Mouse (Mus musculus): Measurements from ENCODE around the gene Gm26965. TPM values are rescaled to one million over a fixed set of nuclear protein-coding genes. Genes with fewer than 3 reads are reported as not detected.

The Gm26965 gene
- not detected in 2 replicates for polyA plus RNA-seq (2012; ENCODE audit: insufficient read depth, low replicate concordance)

DNA sequence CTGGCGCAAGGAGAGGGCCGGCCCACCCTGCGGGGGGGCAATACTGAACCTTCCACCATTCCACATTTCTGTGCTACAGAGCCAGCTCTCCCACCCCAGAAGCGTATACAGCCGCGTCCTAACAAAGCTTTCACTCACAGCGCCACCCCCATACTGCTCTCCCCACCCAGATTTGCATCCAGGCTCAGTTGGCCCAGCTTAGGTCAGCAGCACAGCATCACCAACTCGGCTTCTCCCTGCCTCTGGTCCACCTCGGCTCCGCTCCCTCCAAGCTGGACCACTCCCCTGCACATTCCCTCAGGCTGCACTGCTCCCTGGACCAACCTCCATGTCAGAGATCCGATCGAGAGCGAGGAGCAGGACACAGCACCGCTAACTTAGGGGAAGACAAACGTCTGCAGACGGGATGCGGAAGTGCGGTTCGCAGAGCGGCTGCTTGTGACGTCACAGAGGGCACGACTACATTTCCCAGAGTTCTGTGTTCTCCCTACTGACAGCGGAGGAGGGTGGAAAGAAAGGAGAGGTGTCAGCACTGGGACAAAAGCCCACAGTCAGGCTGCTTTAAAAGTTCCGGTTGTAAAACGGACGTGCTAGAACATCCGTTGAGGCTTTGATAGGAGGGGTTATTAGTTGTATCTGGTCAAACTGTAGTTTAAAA is at the start of gene Gm26965, which contains the start of gene Zfp87:
TSS of gene Gm26965 (minus strand) at position 399 of the 658 bp plus-strand sequence.
TSS of gene Zfp87 (minus strand) at position 425 of the 658 bp plus-strand sequence.
- Histone ChIP-seq H3K27me3 (replicated peaks) (no peaks in the 10 kb centered on the region), H3K4me1 (peaks cover 36% of the 10 kb centered on the region), H3K36me3 (replicated peaks; ENCODE audit: low read length) (peaks cover 26% of the 10 kb centered on the region), H3K9me3 (peaks cover 11% of the 10 kb centered on the region), H3K4me3 (replicated peaks) (peak within 1 kb of the TSS; percentile 100)
- TF ChIP-seq GATA1 (IDR thresholded peaks at IDR 0.05; ENCODE audit: borderline replicate concordance, low read length): no peak
- no peak for TF ChIP-seq FLI1 (IDR thresholded peaks at IDR 0.05; ENCODE audit: low read length)

DNA sequence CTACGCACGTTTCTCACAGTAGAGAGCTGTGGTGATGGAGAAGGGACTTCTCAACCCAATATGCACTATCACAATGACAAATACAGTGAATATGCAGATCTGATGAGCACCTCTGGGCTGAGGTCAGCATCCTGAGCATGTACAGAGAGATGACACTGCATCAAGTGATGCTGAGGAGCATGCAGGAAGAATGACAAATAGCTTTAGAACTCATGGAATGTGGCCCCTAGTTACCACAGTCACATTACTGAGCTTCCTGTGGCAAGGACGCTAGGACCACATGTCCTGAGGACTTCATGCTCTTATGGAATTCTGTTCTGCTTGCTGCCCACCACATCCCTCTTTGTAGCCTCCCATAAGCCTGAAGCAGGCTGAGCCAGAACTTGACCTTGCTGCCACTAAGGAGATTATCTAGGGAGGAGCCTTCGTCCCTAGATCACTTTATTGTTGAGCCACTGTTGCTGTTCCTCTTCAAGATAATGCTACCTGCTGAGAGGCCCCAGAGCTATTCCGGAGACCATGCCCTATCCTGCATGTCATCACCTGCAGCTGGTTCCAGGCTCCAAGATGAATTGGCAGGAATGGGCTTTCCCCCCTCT is 46.7 kb upstream of the Gm26965 start:
- H3K4me3 ChIP-seq (replicated peaks): peak overlapping the region; percentile 46
- H3K4me1 ChIP-seq: peaks cover 6% of the 10 kb centered on the region
- no peak for TF ChIP-seq GATA1 (IDR thresholded peaks at IDR 0.05; ENCODE audit: borderline replicate concordance, low read length)
- TF ChIP-seq FLI1 (IDR thresholded peaks at IDR 0.05; ENCODE audit: low read length): no peak
- no peaks in the 10 kb centered on the region for H3K27me3 ChIP-seq (replicated peaks)
- peaks cover 7% of the 10 kb centered on the region; the same call in 1 of the 2 replicates for H3K9me3 ChIP-seq
- no peaks in the 10 kb centered on the region for H3K36me3 ChIP-seq (replicated peaks; ENCODE audit: low read length)

DNA sequence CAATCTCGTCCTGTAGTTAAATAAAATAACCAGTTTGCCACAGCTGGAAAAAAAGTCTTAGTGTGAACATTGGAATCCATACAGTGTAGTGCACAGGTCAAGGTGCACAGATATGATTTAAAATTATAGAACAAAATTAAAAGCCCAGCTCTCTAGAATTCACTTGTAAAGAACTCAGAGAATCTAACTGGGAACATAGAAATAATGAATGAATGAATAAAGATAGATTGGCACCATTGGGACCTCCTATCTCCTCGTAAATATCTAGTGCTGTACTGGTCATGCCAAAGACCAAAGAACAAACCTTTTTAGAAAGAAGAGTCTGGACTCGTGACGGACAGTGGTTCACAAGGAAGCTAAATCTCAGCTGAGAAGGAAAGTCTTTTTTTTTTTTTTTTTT is 27.8 kb upstream of the Gm26965 start, which contains the start of gene Zfp748:
TSS of gene Zfp748 (minus strand) at position 101 of the 400 bp plus-strand sequence.
- Histone ChIP-seq H3K4me1 (peaks cover 26% of the 10 kb centered on the region), H3K27me3 (replicated peaks) (no peaks in the 10 kb centered on the region), H3K36me3 (replicated peaks; ENCODE audit: low read length) (peaks cover 17% of the 10 kb centered on the region), H3K4me3 (replicated peaks) (peak within 1 kb of the TSS; percentile 97), H3K9me3 (no peaks in the 10 kb centered on the region)
- no peak for TF ChIP-seq GATA1 (IDR thresholded peaks at IDR 0.05; ENCODE audit: borderline replicate concordance, low read length)

DNA sequence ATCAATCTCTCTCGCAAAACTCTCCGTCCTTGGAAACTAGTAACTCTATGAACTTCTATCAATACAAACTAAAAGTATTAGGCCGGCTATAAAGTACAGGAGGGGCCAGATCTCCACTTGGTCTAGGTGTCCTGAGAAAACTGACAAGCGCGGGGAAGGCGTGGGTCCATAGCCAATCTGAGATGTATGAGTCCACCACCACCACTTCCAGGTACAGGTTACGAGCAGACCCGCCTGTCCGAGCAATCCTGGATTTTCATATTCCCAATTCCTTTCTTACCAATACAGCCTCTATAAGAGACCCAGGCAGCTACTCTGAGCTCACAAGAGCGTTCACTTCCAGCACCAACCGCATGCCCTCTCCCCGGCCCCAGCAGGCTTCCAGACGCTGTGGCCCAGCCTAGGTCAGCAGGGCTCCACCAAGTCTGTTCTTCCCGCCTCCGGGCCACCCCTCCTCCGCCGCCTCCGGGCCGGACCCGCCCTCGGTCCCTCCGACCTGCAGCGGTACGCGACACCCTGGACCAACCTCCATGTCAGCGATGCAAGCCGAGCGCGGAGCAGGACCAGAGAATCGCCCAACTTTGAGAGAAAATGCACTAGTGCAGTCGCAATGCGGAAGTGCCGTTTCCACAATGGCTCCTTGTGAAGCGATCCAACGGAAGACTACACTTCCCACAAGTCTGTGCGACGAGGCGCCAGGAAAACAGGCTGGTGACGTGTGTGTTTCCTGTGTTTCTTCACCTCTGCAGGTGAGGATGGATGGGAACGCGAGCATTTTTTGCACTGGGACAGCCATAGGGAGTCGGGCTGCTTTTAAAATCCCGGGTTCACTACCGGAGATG is 26.8 kb upstream of the Gm26965 start:
- TF ChIP-seq GATA1 (IDR thresholded peaks at IDR 0.05; ENCODE audit: borderline replicate concordance, low read length): no peak
- TF ChIP-seq FLI1 (IDR thresholded peaks at IDR 0.05; ENCODE audit: low read length): 0 out of 2 replicates have a peak, but pooled peaks have one; percentile 9
- Histone ChIP-seq H3K4me1 (peaks cover 32% of the 10 kb centered on the region), H3K36me3 (replicated peaks; ENCODE audit: low read length) (peaks cover 25% of the 10 kb centered on the region), H3K27me3 (replicated peaks) (no peaks in the 10 kb centered on the region), H3K9me3 (no peaks in the 10 kb centered on the region), H3K4me3 (replicated peaks) (peak overlapping the region; percentile 97)

DNA sequence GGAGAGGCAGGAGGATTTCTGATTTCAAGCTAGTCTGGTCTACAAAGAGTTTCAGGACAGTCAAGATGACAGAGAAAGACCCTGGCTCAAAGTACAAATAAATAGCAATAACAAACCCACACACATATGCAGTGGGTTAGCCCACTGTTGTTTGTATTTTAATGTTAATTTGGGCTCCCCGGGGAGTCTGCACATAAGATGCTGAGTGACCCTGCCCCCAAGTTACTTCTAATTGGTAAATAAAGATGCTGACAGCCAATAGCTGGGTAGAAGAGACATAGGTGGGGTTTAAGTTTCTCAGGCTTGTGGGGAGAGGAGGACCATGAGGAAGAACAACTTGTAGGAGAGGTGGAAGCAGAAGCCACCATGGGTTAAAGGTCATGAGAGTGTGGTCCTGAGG is 20.0 kb upstream of the Gm26965 start:
- TF ChIP-seq GATA1 (IDR thresholded peaks at IDR 0.05; ENCODE audit: borderline replicate concordance, low read length): no peak
- no peak for TF ChIP-seq FLI1 (IDR thresholded peaks at IDR 0.05; ENCODE audit: low read length)
- Histone ChIP-seq H3K36me3 (replicated peaks; ENCODE audit: low read length) (peaks cover 88% of the 10 kb centered on the region), H3K4me3 (replicated peaks) (no peak overlapping the region), H3K4me1 (peaks cover 14% of the 10 kb centered on the region; the same call in 1 of the 2 replicates), H3K9me3 (peaks cover 19% of the 10 kb centered on the region), H3K27me3 (replicated peaks) (no peaks in the 10 kb centered on the region)

DNA sequence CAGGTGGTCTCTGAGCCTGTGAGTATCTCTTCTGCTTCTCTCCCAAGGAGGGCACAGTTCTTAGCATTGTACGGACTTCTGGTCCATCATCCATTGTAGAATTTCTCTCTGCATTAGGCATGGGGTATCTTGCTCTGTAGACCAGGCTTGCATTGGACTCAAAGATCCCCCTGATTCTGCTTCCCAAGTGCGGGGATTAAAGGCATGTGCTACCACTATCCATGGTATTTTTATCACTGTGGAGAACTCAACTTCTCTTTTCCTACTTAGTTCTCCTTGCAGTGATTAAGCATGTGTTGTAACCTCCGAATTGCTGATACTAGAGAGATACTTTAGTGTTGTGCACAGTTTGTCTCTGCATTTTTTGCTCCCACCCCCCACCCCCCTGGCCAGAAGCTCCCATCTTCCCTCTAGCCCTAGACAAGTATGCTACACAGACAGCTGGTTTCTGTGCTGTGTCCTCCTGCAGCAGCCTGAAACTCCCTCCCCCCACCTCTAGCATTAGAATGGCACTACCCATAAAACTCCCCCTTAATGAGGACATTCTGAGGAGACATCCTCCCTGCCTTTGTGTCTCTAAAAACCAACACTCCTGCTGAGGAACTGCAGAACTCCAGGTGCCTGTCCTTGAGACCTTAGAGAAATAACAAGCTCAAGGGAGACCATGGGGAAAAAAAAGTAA is 1.2 kb upstream of the Gm26965 start:
- Histone ChIP-seq H3K9me3 (peaks cover 11% of the 10 kb centered on the region), H3K4me3 (replicated peaks) (no peak overlapping the region), H3K27me3 (replicated peaks) (no peaks in the 10 kb centered on the region), H3K36me3 (replicated peaks; ENCODE audit: low read length) (peaks cover 13% of the 10 kb centered on the region), H3K4me1 (peaks cover 36% of the 10 kb centered on the region)
- no peak for TF ChIP-seq GATA1 (IDR thresholded peaks at IDR 0.05; ENCODE audit: borderline replicate concordance, low read length)
- no peak for TF ChIP-seq FLI1 (IDR thresholded peaks at IDR 0.05; ENCODE audit: low read length)

DNA sequence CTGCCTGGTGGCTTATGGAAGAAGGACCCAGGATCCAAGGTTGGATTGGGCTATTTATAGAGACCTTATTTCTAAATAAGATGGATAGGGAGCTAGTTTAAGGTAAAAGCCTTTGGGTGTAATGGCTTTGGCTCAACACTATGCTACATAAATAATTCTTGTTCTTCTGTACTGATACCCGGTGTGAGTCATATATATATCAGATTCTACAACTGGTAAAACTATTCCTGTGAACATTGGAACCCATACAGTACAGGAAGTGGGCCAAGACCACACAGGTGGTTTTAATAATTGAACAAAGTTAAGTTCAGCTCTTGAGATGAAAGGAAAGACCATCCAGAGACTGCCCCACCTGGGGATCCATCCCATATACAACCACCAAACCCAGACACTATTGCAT is 25.0 kb downstream of the Gm26965 start:
- Histone ChIP-seq H3K36me3 (replicated peaks; ENCODE audit: low read length) (peaks cover 12% of the 10 kb centered on the region), H3K27me3 (replicated peaks) (no peaks in the 10 kb centered on the region), H3K4me1 (peaks cover 24% of the 10 kb centered on the region), H3K4me3 (replicated peaks) (peak overlapping the region; percentile 91), H3K9me3 (no peaks in the 10 kb centered on the region)
- TF ChIP-seq FLI1 (IDR thresholded peaks at IDR 0.05; ENCODE audit: low read length) (no peak), GATA1 (IDR thresholded peaks at IDR 0.05; ENCODE audit: borderline replicate concordance, low read length) (no peak)

DNA sequence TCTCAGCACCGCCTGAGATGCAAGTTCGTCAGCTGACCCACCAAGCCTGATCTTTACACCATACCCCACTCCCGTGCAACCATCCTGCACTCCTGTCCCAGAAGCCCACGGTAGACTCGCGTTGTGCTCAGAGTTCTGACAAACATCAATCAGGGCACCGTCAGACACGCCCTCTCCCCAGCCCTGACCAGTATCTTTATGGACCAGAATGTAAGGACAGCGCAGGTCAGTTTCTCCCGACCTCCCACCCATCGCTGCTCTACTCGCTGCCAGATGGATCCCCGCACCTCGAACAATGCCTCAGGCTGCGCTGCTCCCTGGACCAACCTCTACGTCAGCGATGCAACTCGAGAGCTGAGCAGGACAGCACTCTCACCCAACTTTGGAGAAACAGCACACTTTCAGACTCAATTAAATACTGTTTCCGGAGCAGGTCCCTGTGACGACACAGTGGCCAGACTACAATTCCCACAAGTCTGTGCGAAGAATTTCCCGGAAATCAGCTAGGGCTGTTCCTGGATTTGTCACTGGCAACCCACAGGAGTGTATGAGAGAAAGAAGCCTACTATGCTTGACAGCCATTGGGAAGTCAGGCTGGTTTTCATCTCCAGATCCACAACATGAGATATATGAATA is 25.7 kb downstream of the Gm26965 start, which contains the start of gene Zfp58:
TSS of gene Zfp58 (minus strand) at position 472 of the 636 bp plus-strand sequence.
- H3K4me1 ChIP-seq: peaks cover 24% of the 10 kb centered on the region

More for the DNA sequence above, 25.7 kb downstream of the Gm26965 start, which contains the start of gene Zfp58:
- H3K4me3 ChIP-seq (replicated peaks): peak within 1 kb of the TSS; percentile 91
- peaks cover 17% of the 10 kb centered on the region for H3K36me3 ChIP-seq (replicated peaks; ENCODE audit: low read length)
- no peaks in the 10 kb centered on the region for H3K27me3 ChIP-seq (replicated peaks)
- H3K9me3 ChIP-seq: peaks cover 1% of the 10 kb centered on the region; the same call in 1 of the 2 replicates
- TF ChIP-seq FLI1 (IDR thresholded peaks at IDR 0.05; ENCODE audit: low read length) (no peak), GATA1 (IDR thresholded peaks at IDR 0.05; ENCODE audit: borderline replicate concordance, low read length) (no peak)

Data from megakaryocyte, embryonic 14.5 days (primary cell).